Mouse (Mus musculus): ENCODE results near the gene Fpr-rs7.

Fpr-rs7 gene

DNA sequence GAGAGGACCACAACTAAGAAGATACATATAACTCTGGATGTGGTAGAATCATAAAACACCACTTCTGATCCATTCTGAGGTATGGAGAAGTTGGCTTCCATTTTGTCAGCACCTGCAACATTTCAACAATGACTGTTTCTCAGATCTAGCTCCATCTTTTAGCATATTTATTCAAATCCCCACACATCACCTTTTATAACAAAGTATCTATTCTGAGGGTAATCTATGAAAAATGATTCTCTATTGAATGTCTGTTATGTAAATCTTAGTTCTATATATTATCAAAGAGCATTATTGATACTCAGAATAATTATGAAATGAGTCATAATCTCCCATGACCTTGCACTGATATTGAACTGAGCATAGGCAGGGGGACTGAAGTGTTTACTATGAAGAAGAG lies at the start of gene Fpr-rs7:
Gene Fpr-rs7, minus strand, starts transcription at position 101 of the 400 bp plus-strand sequence.
- no peak for DNase-seq (ENCODE audit: low read depth, low spot score)

DNA sequence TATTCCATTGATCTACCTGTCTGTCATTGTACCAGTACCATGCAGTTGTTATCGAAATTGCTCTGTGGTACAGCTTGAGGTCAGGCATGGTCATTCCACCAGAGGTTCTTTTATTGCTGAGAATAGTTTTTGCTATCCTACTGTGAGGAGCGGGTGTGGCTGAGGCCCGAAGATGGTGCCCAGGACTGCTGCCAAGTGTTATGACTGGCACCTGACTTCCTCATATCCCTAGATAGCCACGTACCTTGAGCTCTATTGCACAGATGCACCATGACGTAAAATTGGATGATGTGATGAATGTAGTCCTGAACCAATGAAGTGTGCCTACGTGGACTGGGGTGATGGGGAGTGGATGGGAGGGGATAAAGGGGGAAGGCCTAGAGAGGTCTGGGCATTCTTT lies 39.9 kb downstream of the Fpr-rs7 start:
- no peak for DNase-seq (ENCODE audit: low read depth, low spot score)

DNA sequence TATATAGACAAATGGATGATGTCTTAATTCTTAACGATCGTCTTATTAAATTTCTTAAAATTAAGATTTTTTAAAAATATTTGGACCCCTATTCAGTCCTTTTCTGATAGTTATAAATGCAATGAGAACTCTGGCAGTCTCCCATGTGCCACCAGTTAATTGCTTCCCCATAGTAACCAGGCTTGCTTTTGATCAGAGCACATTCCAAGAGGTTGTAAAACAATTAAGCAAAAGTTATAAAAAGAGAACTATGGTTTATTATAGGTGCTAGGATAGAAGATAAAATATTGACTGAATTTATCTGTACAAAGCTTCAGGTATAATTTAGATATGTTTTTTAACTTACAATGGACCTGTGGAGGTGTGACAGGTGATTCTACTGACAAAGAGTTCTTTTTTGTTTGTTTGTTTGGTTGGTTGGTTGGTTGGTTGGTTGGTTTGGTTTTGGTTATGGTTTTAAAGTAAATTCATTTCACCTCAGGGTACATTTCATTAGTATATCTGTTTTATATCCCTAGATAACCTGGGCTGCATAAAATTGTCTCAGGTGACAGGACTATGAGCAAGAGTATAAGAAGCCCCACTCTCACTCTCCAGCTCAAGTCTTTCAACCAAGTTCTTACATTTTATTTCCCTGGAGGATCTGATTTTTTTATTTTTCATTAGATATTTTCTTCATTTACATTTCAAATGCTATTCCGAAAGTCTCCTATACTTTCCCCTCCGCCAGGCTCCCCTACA lies 42.2 kb downstream of the Fpr-rs7 start:
- DNase-seq (ENCODE audit: low read depth, low spot score), result no peak
